Mouse (Mus musculus): ENCODE measurements around the gene Cdk12.
"Not testable (repeated sequence)": the region's sequence is repeated elsewhere in the genome, so short reads cannot be mapped to it uniquely, and the experiment has no call there.

DNA sequence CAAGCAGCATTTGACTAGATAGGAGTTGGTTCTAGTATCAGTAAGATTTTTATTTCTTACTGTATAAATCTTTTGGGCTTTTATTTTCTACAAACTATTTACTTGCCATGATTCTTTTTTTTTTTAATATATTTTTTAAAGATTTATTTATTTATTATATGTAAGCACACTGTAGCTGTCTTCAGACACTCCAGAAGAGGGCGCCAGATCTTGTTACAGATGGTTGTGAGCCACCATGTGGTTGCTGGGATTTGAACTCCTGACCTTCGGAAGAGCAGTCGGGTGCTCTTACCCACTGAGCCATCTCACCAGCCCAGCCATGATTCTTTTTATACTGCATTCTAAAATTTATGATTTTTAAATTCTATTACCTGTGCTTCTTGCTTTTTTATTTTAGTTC is 40.1 kb downstream of the Cdk12 start:
- not testable (repeated sequence) for TF ChIP-seq POLR2A (IDR thresholded peaks at IDR 0.05; ENCODE audit: low read depth, low read length); CTCF (IDR thresholded peaks at IDR 0.05; ENCODE audit: extremely low read depth, insufficient read depth, insufficient read length, insufficient replicate concordance)
